Mouse (Mus musculus) lung, adult 2 months (tissue): ENCODE measurements around the gene Trappc6a.

Experiments
- CTCF ChIP-seq: fragments of 200-500 bp; IDR thresholded peaks from 2 replicates; pipeline ENCODE4 v1.5.1; 2011; ENCODE audit warnings: mild to moderate bottlenecking, low read length, control low read depth; ENCODE audit not compliant: insufficient read depth
- POLR2A ChIP-seq: fragments of 200-500 bp; IDR thresholded peaks from 2 replicates; pipeline ENCODE4 v1.6.1; 2011; ENCODE audit warnings: low read depth, mild to moderate bottlenecking, control low read depth, low read length, borderline replicate concordance; ENCODE audit errors: extremely low read depth

DNA sequence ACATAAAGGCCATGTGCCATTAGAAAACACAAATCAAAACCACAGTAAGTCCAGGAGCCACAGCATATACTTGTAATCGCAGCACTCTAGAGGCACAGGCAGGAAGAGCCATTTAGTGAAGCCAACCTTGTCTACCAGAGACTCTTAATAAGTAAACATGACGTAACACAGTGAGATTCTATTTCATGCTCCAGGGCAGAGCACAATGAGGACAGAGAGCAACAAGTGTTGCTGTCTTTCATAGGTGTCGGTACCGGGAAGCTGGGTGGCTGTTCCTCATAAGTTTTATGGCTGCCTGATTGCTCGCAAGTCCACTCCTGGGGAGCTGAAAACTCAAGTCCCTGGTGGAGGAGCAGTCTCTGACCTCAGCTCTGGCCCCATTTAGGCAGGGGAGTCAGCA, 43.4 kb downstream of the Trappc6a start:
- TF ChIP-seq CTCF (no peak), POLR2A (no peak)
